Mouse (Mus musculus) heart, adult 2 months (tissue): ENCODE data around the gene Ndst2. TPM values are rescaled to one million over a fixed set of nuclear protein-coding genes. Genes with fewer than 3 reads are reported as not detected.

Experiments used
- DNase-seq, 2 experiments: peaks; one replicate each; pipeline ENCODE4 v3.0.0; 2021
- H3K27ac ChIP-seq: fragments of 200-600 bp; 2 replicates; pipeline ENCODE4 v1.8.1; 2022
- H3K27me3 ChIP-seq: fragments of 200-500 bp; 2 replicates; pipeline ENCODE4 v1.6.1; 2012; ENCODE audit warnings: mild to moderate bottlenecking, low read length, inconsistent platforms, mixed read lengths; ENCODE audit not compliant: control insufficient read depth, insufficient read depth
- H3K36me3 ChIP-seq: fragments of 200-500 bp; 2 replicates; pipeline ENCODE4 v1.6.1; 2012; ENCODE audit warnings: low read length, inconsistent platforms; ENCODE audit not compliant: control insufficient read depth, insufficient read depth
- H3K4me1 ChIP-seq: fragments of 200-500 bp; 2 replicates; pipeline ENCODE4 v1.6.1; 2011; ENCODE audit warnings: low read length; ENCODE audit not compliant: control insufficient read depth, insufficient read depth
- H3K4me3 ChIP-seq: fragments of 200-600 bp; 2 replicates; pipeline ENCODE4 v1.8.1; 2022
- H3K79me2 ChIP-seq: fragments of 200-500 bp; replicated peaks from 2 replicates; pipeline ENCODE4 v1.6.1; 2012; ENCODE audit warnings: mild to moderate bottlenecking, inconsistent platforms, low read length, moderate library complexity, mixed read lengths; ENCODE audit not compliant: control insufficient read depth, insufficient read depth
- H3K9ac ChIP-seq: fragments of 200-500 bp; 2 replicates; pipeline ENCODE4 v1.6.1; 2012; ENCODE audit warnings: low read depth, mild to moderate bottlenecking, control low read depth, inconsistent platforms, low read length, mixed read lengths
- CTCF ChIP-seq: fragments of 200-600 bp; IDR thresholded peaks from 2 replicates; pipeline ENCODE4 v1.8.1; 2022; ENCODE audit warnings: antibody characterized with exemption, mild to moderate bottlenecking, moderate library complexity
- EP300 ChIP-seq: fragments of 200-500 bp; IDR thresholded peaks from 2 replicates; pipeline ENCODE4 v1.6.1; 2011; ENCODE audit warnings: low read depth, low read length, control low read depth; ENCODE audit not compliant: insufficient read depth
- POLR2A ChIP-seq: fragments of 200-500 bp; IDR thresholded peaks from 2 replicates; pipeline ENCODE4 v1.6.1; 2011; ENCODE audit warnings: mild to moderate bottlenecking, low read depth, low read length, control low read depth; ENCODE audit not compliant: insufficient read depth
- WGBS: fragments of 180-500 bp; shearing (Covaris S2); methylation state at CpG from one replicate; pipeline ENCODE4 v1.1.7; 2018; 5-methylcytosine and 5-hydroxymethylcytosine counted together
- intact Hi-C: fragments of 180-260 bp; cut with DNase I; formaldehyde crosslinking; loops from one replicate; pipeline ENCODE4 v1.15.1; 2025
- polyA plus RNA-seq: library from polyadenylated mRNA; depleted of rRNA; stranded (reverse); fragments of >200 nt; gene quantifications from 2 replicates; pipeline ENCODE4 v1.2.3, GENCODE M21; 2012
- total RNA-seq, 2 experiments: library from RNA; stranded (reverse); gene quantifications; 2 replicates each; pipeline ENCODE4 v1.2.3; 2021

Ndst2 gene
- total and polyA plus RNA-seq, 3 experiments, result 8.3 to 15.5 (median 8.5) TPM

GRCm38 (mm10) chr14:20773410-20773809, 39.0 kb upstream of the Ndst2 start:
- H3K79me2 ChIP-seq, result peaks cover 6% of the 10 kb centered on the region
- H3K27ac ChIP-seq, result no peak overlapping the region
- H3K36me3 ChIP-seq, result peaks cover 2% of the 10 kb centered on the region; the same call in 1 of the 2 replicates
- H3K27me3 ChIP-seq, result no peaks in the 10 kb centered on the region
- H3K9ac ChIP-seq, result no peak overlapping the region
- H3K4me1 ChIP-seq, result peaks cover 11% of the 10 kb centered on the region
- H3K4me3 ChIP-seq, result no peak overlapping the region
- no peak for DNase-seq
- intact Hi-C loops, result no loop called here
- no peak for TF ChIP-seq EP300
- TF ChIP-seq POLR2A, result no peak
- no peak for TF ChIP-seq CTCF
- 66% methylated on average over 3 of the region's 3 CpGs for WGBS

- Histone ChIP-seq H3K79me2 (peaks cover 2% of the 10 kb centered on the region), H3K27ac (no peak overlapping the region), H3K36me3 (peaks cover 2% of the 10 kb centered on the region; the same call in 1 of the 2 replicates), H3K4me3 (no peak overlapping the region), H3K27me3 (no peaks in the 10 kb centered on the region), H3K9ac (no peak overlapping the region), H3K4me1 (peaks cover 11% of the 10 kb centered on the region)
- no peak for DNase-seq
- TF ChIP-seq CTCF (no peak), POLR2A (no peak), EP300 (no peak)
- intact Hi-C loops, result no loop called here
- WGBS, result 34% methylated on average over 6 of the region's 6 CpGs
These were observed 38.4 kb upstream of the Ndst2 start for GRCm38 (mm10) chr14:20772808-20773207.

- no peak for TF ChIP-seq EP300
- TF ChIP-seq CTCF, result no peak
- no peak for TF ChIP-seq POLR2A
- Histone ChIP-seq H3K4me3 (no peak overlapping the region), H3K9ac (no peak overlapping the region), H3K4me1 (peaks cover 12% of the 10 kb centered on the region), H3K27me3 (no peaks in the 10 kb centered on the region), H3K79me2 (no peaks in the 10 kb centered on the region; the same call in 1 of the 2 replicates), H3K36me3 (peaks cover 2% of the 10 kb centered on the region; the same call in 1 of the 2 replicates), H3K27ac (no peak overlapping the region)
- WGBS, result 98% methylated on average over 3 of the region's 3 CpGs
- DNase-seq, result no peak
- intact Hi-C loops, result no loop called here
These were observed 37.6 kb upstream of the Ndst2 start for GRCm38 (mm10) chr14:20771941-20772340.

- 22% methylated on average over 5 of the region's 5 CpGs for WGBS
- peak in 1 of 2 experiments; percentile 54 for DNase-seq
- peaks cover 18% of the 10 kb centered on the region for H3K4me1 ChIP-seq
- intact Hi-C loops, result no loop called here
- no peak overlapping the region for H3K4me3 ChIP-seq
- no peak overlapping the region for H3K9ac ChIP-seq
- H3K27me3 ChIP-seq, result no peaks in the 10 kb centered on the region
- TF ChIP-seq EP300 (0 out of 2 replicates have a peak, but pooled peaks have one; percentile 22), POLR2A (no peak)
- peak overlapping the region; percentile 87 for H3K27ac ChIP-seq
- peaks cover 2% of the 10 kb centered on the region; the same call in 1 of the 2 replicates for H3K36me3 ChIP-seq
- no peaks in the 10 kb centered on the region; the same call in 1 of the 2 replicates for H3K79me2 ChIP-seq
These were observed 34.2 kb upstream of the Ndst2 start for GRCm38 (mm10) chr14:20768581-20768980.

- TF ChIP-seq CTCF (peak; percentile 22; the same call in 1 of the 2 replicates), EP300 (no peak)
- WGBS, result 71% methylated on average over 7 of the region's 7 CpGs
- no peaks in the 10 kb centered on the region; the same call in 1 of the 2 replicates for H3K79me2 ChIP-seq
- DNase-seq, result no peak
- peak overlapping the region; percentile 87 for H3K27ac ChIP-seq
- peaks cover 2% of the 10 kb centered on the region; the same call in 1 of the 2 replicates for H3K36me3 ChIP-seq
- H3K4me3 ChIP-seq, result no peak overlapping the region
- H3K9ac ChIP-seq, result no peak overlapping the region
- no peaks in the 10 kb centered on the region for H3K27me3 ChIP-seq
- intact Hi-C loops, result no loop called here
- peaks cover 16% of the 10 kb centered on the region for H3K4me1 ChIP-seq
These were observed 33.6 kb upstream of the Ndst2 start for GRCm38 (mm10) chr14:20767936-20768335.

GRCm38 (mm10) chr14:20765642-20766258, 31.4 kb upstream of the Ndst2 start:
- intact Hi-C loops, result loop anchor here (1.0 kb wide), 1 partner anchor 33 kb away; no protein-coding TSS in a partner anchor
- Histone ChIP-seq H3K79me2 (no peaks in the 10 kb centered on the region), H3K36me3 (no peaks in the 10 kb centered on the region; the same call in 1 of the 2 replicates), H3K9ac (0 out of 2 replicates have a peak overlapping the region, but pooled peaks have one; percentile 17), H3K27me3 (no peaks in the 10 kb centered on the region), H3K4me3 (no peak overlapping the region), H3K4me1 (peaks cover 13% of the 10 kb centered on the region), H3K27ac (peak overlapping the region; percentile 87)
- 9% methylated on average over 12 of the region's 12 CpGs for WGBS
- peak; percentile 87; the same call in 1 of the 2 replicates for TF ChIP-seq EP300
- peak; percentile 57; the same call in 1 of the 2 replicates for TF ChIP-seq POLR2A
- peak; percentile 99 for TF ChIP-seq CTCF
- DNase-seq, result peak; percentile 90 to 94
